Mouse (Mus musculus) E14TG2a.4 (cell line): ENCODE results near the gene Spen.

Experiments
- CTCF ChIP-seq: conservative IDR thresholded peaks from 2 replicates; pipeline ENCODE4 v1.5.1; 2014; ENCODE audit warnings: low read length
- NANOG ChIP-seq: IDR thresholded peaks from 2 replicates; pipeline ENCODE4 v1.6.1; 2014; ENCODE audit warnings: borderline replicate concordance, low read length, mixed read lengths
- POU5F1 ChIP-seq: IDR thresholded peaks from 2 replicates; pipeline ENCODE4 v1.6.1; 2014; ENCODE audit warnings: low read length, borderline replicate concordance

DNA sequence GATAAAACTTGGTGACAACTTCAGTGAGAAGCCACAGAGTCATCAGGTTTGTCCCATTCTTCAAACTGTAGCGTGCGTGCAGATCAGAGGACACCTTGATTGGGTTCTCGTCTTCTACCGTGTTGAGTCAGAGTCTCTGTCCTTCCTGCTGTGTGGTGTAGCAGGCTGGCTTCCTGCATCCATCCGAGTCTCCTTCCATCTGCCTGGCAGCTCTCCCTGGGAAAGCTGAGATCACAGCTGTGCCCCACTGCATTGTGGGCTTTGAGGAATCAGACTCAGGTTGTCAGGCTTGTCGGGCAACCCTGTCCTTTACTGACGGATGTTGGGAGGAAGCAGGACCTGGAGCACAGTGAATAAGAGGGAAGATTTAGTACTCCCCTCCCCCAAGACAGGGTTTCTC is 92.2 kb downstream of the Spen start:
- TF ChIP-seq CTCF = no peak
- no peak for TF ChIP-seq NANOG
- TF ChIP-seq POU5F1 = no peak
